ENCODE assay signal across 11 mouse cellular contexts in genomic region chr16:34342369-34343160, GRCm38 (mm10).
DNase-seq lines count a peak whose midpoint lies in the region; ATAC-seq and TF ChIP-seq lines count a peak whose summit lies in the region.
"Had no signal": no experiment of that assay in that cellular context is flagged by ENCODE, and none has a peak within 500 bp of the region (broad histone marks: within the 10 kb centered on the region; RNA-seq: fewer than 3 reads in every experiment).

No protein-coding gene starts in this region.

- H3K36me3 ChIP-seq in megakaryocyte, embryonic 14.5 days (replicated peaks; ENCODE audit: low read length): no peaks in the 10 kb centered on the region
- H3K36me3 ChIP-seq in heart, adult 2 months (ENCODE audit: control insufficient read depth, insufficient read depth, low read length): no peaks in the 10 kb centered on the region
- H3K36me3 ChIP-seq: embryonic facial prominence, embryonic 12.5 days; limb, embryonic 12.5 days had no signal

- H3K4me1 ChIP-seq in megakaryocyte, embryonic 14.5 days: peaks cover 51% of the 10 kb centered on the region
- peaks cover 9% of the 10 kb centered on the region for H3K4me1 ChIP-seq in heart, adult 2 months (ENCODE audit: control insufficient read depth, insufficient read depth, low read length)

- TF ChIP-seq POLR2A in heart, adult 2 months (IDR thresholded peaks at IDR 0.05; ENCODE audit: insufficient read depth, low read depth, low read length): no peak

- no peak for ATAC-seq in megakaryocyte, adult 5-6 weeks (ENCODE audit: poor library complexity, severe bottlenecking)
- ATAC-seq in granulocyte monocyte progenitor cell, adult 5-6 weeks (replicated peaks; ENCODE audit: poor library complexity, severe bottlenecking): no peak
- ATAC-seq: Patski had no signal

- TF ChIP-seq CTCF in heart, adult 2 months (IDR thresholded peaks at IDR 0.05): no peak

- H3K4me3 ChIP-seq in megakaryocyte, embryonic 14.5 days (replicated peaks): peak overlapping the region; percentile 70
- H3K4me3 ChIP-seq in heart, adult 2 months: no peak overlapping the region
- H3K4me3 ChIP-seq: embryonic facial prominence, embryonic 12.5 days; limb, embryonic 12.5 days had no signal

- 62% methylated on average over 7 of the region's 7 CpGs for WGBS in heart, adult 2 months

- intact Hi-C loops in heart, adult 2 months (cut with DNase I): loop anchor here (5.0 kb wide), 2 partner anchors 125 to 360 kb away; no protein-coding TSS in a partner anchor

- H3K9ac ChIP-seq in heart, adult 2 months (ENCODE audit: low read depth, low read length): no peak overlapping the region
- H3K9ac ChIP-seq: embryonic facial prominence, embryonic 12.5 days; limb, embryonic 12.5 days had no signal

- no peak for TF ChIP-seq EP300 in heart, adult 2 months (IDR thresholded peaks at IDR 0.05; ENCODE audit: insufficient read depth, low read depth, low read length)

- no peaks in the 10 kb centered on the region for H3K79me2 ChIP-seq in heart, adult 2 months (replicated peaks; ENCODE audit: control insufficient read depth, insufficient read depth, low read length)

- H3K27ac ChIP-seq in heart, adult 2 months: peak overlapping the region; percentile 31; the same call in 1 of the 2 replicates
- H3K27ac ChIP-seq: embryonic facial prominence, embryonic 12.5 days; limb, embryonic 12.5 days had no signal

- no peaks in the 10 kb centered on the region for H3K9me3 ChIP-seq in megakaryocyte, embryonic 14.5 days
- H3K9me3 ChIP-seq: embryonic facial prominence, embryonic 12.5 days; limb, embryonic 12.5 days had no signal

- DNase-seq in heart, adult 2 months: peak in 1 of 2 experiments; percentile 29
- DNase-seq in left cerebral cortex, adult 11 months (ENCODE audit: low spot score): peak; percentile 72
- peak; percentile 27 for DNase-seq in right cerebral cortex, postnatal 4 days
- no peak for DNase-seq in retina, embryonic 14.5 days (ENCODE audit: low spot score)
- no peak for DNase-seq in B cell, adult 2 months

- H3K27me3 ChIP-seq in megakaryocyte, embryonic 14.5 days (replicated peaks): peaks cover 21% of the 10 kb centered on the region
- no peaks in the 10 kb centered on the region for H3K27me3 ChIP-seq in heart, adult 2 months (ENCODE audit: control insufficient read depth, insufficient read depth, low read length)
- H3K27me3 ChIP-seq: embryonic facial prominence, embryonic 12.5 days; limb, embryonic 12.5 days; Patski had no signal

Comparison
In these comparisons a context has a peak if more than half of its experiments do, and no peak if none do; other contexts are left out.
1. DNase-seq: peak in left cerebral cortex, adult 11 months (single experiment) and right cerebral cortex, postnatal 4 days (single experiment); none in retina, embryonic 14.5 days (single experiment) and B cell, adult 2 months (0 of 2).